Mouse (Mus musculus) MN1 (cell line): ENCODE results near the gene Scin.

ENCODE experiments used
- DNase-seq: peaks from one replicate; pipeline ENCODE4 v3.0.0-alpha.2; 2016; ENCODE audit warnings: low spot score

The Scin gene

GRCm38 (mm10) chr12:40108143-40108542 lies 25.9 kb downstream of the Scin start:
- DNase-seq = no peak

GRCm38 (mm10) chr12:40106874-40107273 lies 27.2 kb downstream of the Scin start:
- DNase-seq = no peak

- DNase-seq = no peak
These were observed 29.3 kb downstream of the Scin start for GRCm38 (mm10) chr12:40104750-40105149.

GRCm38 (mm10) chr12:40102359-40102758 lies 31.7 kb downstream of the Scin start:
- DNase-seq = no peak

GRCm38 (mm10) chr12:40099407-40099806 lies 34.6 kb downstream of the Scin start:
- DNase-seq = no peak

DNA sequence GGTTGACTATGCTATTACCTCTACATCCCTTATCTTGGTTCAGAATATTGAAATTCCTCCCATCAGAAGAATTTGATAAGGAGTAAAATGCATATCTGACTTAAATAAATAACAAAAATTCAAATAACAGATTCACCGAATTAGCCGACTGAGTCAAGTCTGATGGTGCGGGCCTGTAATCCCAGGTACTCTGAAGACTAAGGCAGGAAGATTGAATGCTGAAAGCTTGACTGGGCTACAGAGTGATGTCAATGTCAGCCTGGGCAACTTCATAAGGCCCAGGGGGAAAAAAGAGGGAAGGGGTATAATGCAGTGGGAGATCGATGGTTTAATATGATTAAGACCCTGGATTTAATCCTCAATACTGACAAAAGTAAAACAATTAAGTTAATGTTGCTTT lies 36.6 kb downstream of the Scin start:
- DNase-seq = no peak

DNA sequence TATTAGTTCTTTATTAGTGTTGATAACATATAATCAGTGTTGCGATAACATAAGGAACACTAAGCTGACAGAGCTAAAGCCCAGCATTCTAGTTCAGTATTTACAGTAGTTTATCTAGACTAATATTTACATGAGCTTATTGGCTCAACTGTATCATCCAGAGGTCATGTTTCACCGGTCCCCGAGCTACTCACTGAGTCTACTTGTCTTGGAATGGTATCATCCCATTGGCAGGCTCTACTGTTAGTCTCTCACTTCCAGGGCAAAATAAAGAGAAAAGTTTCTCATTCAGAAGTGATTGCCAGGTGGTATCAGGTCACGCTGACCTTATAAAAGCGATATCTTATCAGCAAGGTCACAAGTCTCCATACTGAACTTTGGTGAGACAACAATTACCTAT lies 37.0 kb downstream of the Scin start:
- DNase-seq = no peak

DNA sequence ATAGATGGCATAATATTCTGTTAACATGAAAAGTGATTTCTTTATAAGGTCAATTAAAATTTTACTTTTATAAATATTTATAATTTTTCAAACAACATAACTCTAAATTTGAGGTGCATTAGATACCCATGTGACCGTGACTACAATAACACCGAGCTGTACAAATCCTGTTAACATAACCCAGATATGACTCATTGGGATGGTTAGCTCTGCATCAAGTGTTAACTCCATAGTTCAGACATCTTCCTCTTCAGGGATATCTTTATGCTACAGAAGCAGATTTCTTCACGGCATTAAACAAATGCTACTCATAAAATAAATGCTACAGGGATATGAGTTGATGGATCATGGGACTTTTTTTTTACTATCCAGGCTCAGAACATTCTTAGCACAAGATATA lies 37.6 kb downstream of the Scin start:
- DNase-seq = no peak

- no peak for DNase-seq
These were observed 44.0 kb downstream of the Scin start for GRCm38 (mm10) chr12:40090017-40090416.

- no peak for DNase-seq
These were observed 48.2 kb downstream of the Scin start for GRCm38 (mm10) chr12:40085731-40086322.

- DNase-seq = peak; percentile 66
These were observed 51.4 kb downstream of the Scin start for GRCm38 (mm10) chr12:40082453-40083238.

DNA sequence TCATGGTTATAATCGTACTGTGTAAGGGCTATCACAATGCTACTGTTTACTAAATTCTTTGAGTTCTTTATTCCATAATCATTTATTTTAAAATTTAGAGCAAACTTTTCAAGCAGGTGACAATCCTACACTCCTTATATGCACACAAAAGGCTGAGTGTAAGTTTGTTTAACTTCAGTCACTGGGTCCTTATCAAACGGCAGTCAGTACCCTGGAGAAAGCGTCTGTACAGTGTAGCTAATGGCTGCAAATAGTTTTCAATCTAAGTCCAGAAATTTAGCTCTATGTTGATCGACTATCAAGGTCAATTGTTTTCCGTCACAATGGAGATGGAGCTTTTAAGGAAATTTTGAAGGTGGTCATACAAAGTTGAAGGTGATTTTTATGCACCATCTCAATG lies 52.0 kb downstream of the Scin start:
- DNase-seq = no peak

- DNase-seq = peak; percentile 64
These were observed 60.4 kb downstream of the Scin start for GRCm38 (mm10) chr12:40073660-40074059.

GRCm38 (mm10) chr12:40047024-40047423 lies 87.0 kb downstream of the Scin start:
- DNase-seq = no peak

DNA sequence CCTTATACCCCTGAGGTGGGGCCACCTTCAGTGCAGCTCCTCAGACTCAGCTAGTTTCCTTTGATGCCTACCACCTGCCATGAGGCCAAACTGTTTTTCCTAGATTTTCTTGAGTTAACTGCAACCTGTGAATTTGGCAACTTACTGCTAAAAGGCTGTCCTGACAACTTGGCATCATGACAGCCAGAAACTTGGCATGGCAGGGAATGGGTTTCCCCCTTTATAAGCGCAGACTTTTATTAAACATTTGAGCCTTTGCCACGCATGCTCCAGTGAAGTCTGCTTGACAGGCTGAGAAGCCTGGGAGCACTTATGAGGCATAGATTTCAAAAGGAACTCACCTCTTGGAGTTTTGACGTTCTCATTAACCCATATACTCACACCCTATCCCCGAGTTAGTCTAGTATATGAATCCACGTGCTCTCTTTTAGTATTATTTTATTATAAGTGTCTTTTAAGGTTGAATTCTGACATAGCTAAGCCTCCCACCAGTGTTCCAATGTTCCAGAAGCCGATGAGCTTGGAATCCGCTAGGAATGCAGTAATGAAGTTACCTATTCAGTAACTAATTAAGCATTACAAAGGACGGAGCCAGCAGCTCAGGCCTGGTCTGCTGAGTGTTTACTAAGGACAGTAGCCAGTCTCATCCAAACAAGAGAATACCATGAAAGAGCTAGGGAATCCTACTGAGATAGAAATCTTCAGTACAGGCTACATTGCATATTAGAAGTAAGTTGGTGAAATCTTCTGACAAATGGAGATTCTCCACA lies 90.0 kb downstream of the Scin start:
- DNase-seq = no peak

GRCm38 (mm10) chr12:40040067-40040466 lies 94.0 kb downstream of the Scin start:
- peak; percentile 71 for DNase-seq

- peak; percentile 95 for DNase-seq
These were observed 96.1 kb downstream of the Scin start, which contains the start of gene Arl4a for GRCm38 (mm10) chr12:40037876-40038463. TSS of gene Arl4a (minus strand) at chr12:40038025.

DNA sequence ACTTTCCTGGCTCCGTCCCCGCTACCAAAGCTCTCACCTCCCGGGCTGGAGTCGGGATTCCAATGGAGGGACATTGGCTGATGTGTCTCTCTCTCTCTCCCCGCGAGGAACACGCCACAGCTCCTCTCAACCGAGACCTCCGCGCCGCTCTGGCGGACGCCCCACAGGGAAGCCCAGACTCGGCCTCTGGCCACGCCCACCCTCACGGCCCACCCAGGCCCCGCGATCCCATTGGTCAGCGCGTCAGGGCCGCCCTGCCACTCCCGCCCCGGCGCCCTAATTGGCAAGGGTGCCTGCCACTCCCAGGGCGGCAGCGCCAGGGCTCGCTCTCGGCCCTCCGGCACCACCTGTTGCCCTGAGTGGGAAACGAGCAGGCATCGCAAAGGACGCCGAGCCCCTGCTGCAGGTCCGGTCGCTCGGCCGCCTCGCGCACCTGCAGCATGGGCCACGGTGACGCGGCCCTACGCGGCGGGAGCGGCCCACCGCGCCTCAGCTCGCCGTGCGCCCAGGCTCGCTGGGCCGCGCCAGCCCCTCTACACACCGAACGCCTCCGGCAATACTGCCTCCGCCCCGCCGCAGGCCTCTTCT lies 96.7 kb downstream of the Scin start:
- DNase-seq = peak; percentile 99

GRCm38 (mm10) chr12:40036666-40037065 lies 97.4 kb downstream of the Scin start:
- DNase-seq = peak; percentile 34

DNA sequence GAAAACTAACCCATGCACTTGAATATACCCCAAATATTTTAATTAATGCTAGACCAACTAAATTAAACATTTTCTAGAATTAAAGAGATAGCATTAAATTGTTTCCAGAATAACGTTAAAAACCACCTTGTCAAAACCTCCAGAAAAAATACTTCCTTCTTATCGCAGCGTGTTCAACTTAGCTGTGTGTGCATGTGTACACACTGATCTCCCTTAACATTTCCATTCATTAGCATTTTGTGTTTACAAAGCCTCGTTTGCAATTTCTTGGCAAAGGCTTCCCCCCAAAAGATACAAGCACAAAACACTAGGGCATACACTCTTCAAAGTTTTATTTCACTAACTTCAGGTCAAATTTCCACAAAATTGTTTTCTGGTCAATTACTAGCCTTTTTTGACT lies 98.5 kb downstream of the Scin start:
- no peak for DNase-seq

DNA sequence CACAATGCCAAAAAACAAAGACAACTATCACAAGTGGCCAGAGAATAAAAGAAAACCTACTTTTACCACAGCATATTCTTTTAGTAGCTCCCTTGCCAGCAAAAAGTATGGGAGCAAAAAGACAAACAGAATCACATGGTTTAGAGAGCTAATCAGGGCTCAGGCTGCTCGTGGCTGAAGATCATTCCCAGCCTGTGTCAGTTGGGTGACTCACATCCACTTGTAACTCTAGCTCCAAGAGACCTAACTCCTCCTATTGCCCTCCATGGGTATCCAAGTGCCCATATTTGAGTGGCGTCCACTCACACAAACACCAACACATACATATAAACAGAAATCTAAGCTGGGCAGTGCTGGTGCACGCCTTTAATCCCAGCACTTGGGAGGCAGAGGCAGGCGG lies 104.8 kb downstream of the Scin start:
- no peak for DNase-seq

GRCm38 (mm10) chr12:40027846-40028245 lies 106.2 kb downstream of the Scin start:
- no peak for DNase-seq
